Mouse (Mus musculus): Measurements from ENCODE around the gene Zbtb45.

- TF ChIP-seq POLR2A (IDR thresholded peaks at IDR 0.05; ENCODE audit: low read depth, low read length) (peak; percentile 79), CTCF (IDR thresholded peaks at IDR 0.05; ENCODE audit: extremely low read depth, insufficient read depth, insufficient read length, insufficient replicate concordance) (no peak)
These were observed 32.0 kb downstream of the Zbtb45 start, which contains the start of gene Zfp446 for GRCm38 (mm10) chr7:12977682-12978389.

Data from spleen, adult 2 months (tissue).